Mouse (Mus musculus): ENCODE measurements around the gene Gm20388. TPM values are rescaled to one million over a fixed set of nuclear protein-coding genes. Genes with fewer than 3 reads are reported as not detected.

Gene Gm20388
- total and polyA plus RNA-seq, 3 experiments = 0.02 to 0.05 TPM; not detected in 1

DNA sequence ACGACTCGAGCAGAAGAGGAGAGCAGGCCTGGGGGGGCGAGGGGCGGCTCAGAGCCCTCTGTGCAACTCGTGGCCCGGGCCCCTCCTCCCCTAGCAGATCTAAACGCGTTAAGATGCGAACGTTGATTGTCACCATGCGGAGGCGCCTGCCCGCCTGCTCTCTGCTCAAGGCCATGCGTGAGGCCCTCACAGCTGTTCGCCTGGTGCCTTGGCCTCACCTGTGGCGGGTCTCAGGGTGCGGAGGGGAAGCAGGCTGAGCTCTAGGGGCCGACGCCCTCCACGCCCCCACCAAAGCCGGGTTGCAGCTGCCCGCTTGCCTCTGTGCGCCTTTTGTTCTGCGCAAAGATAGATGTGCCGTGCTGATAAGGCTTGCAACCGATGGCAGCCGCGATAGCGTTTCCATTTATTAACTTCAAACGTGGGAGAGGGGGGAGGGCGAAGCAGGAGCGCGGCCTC, 2373.6 kb downstream of the Gm20388 start:
- peak overlapping the region; percentile 90 for H3K4me3 ChIP-seq (ENCODE audit: low read depth, low read length)
- DNase-seq (ENCODE audit: low spot score) (peak; percentile 71), ATAC-seq (ENCODE audit: extremely low read depth, insufficient number of reproducible peaks, low FRiP score, poor library complexity, severe bottlenecking) (no peak)
- H3K36me3 ChIP-seq (replicated peaks) = peaks cover 59% of the 10 kb centered on the region
- TF ChIP-seq GATA2 (IDR thresholded peaks at IDR 0.05; ENCODE audit: borderline replicate concordance, low read depth, low read length) (no peak), POLR2AphosphoS5 (IDR thresholded peaks at IDR 0.05; ENCODE audit: insufficient replicate concordance, low read depth, low read length) (no peak), CTCF (IDR thresholded peaks at IDR 0.05; ENCODE audit: low read depth, low read length) (no peak), GATA1 (IDR thresholded peaks at IDR 0.05; ENCODE audit: borderline replicate concordance, low read length) (no peak), TAL1 (conservative IDR thresholded peaks at IDR 0.05; ENCODE audit: low read depth, low read length) (no peak)
- peaks cover 80% of the 10 kb centered on the region for H3K4me1 ChIP-seq (ENCODE audit: insufficient read depth, low read depth, low read length)
- peaks cover 12% of the 10 kb centered on the region; the same call in 1 of the 2 replicates for H3K27me3 ChIP-seq (ENCODE audit: insufficient read depth, low read length)
- no peaks in the 10 kb centered on the region for H3K9me3 ChIP-seq (replicated peaks)

GRCm38 (mm10) chr8:122284659-122285261, 2374.1 kb downstream of the Gm20388 start:
- peak overlapping the region; percentile 90 for H3K4me3 ChIP-seq (ENCODE audit: low read depth, low read length)
- peak; percentile 86 for DNase-seq (ENCODE audit: low spot score)
- TF ChIP-seq POLR2AphosphoS5 (IDR thresholded peaks at IDR 0.05; ENCODE audit: insufficient replicate concordance, low read depth, low read length) = no peak
- TF ChIP-seq GATA2 (IDR thresholded peaks at IDR 0.05; ENCODE audit: borderline replicate concordance, low read depth, low read length) = no peak; the same call in 1 of the 2 replicates
- peak; percentile 88 for TF ChIP-seq TAL1 (conservative IDR thresholded peaks at IDR 0.05; ENCODE audit: low read depth, low read length)
- TF ChIP-seq GATA1 (IDR thresholded peaks at IDR 0.05; ENCODE audit: borderline replicate concordance, low read length) = no peak
- TF ChIP-seq CTCF (IDR thresholded peaks at IDR 0.05; ENCODE audit: low read depth, low read length) = no peak
- peaks cover 64% of the 10 kb centered on the region for H3K36me3 ChIP-seq (replicated peaks)
- peaks cover 11% of the 10 kb centered on the region; the same call in 1 of the 2 replicates for H3K27me3 ChIP-seq (ENCODE audit: insufficient read depth, low read length)
- ATAC-seq (ENCODE audit: extremely low read depth, insufficient number of reproducible peaks, low FRiP score, poor library complexity, severe bottlenecking) = peak; percentile 9
- H3K4me1 ChIP-seq (ENCODE audit: insufficient read depth, low read depth, low read length) = peaks cover 81% of the 10 kb centered on the region
- no peaks in the 10 kb centered on the region for H3K9me3 ChIP-seq (replicated peaks)

DNA sequence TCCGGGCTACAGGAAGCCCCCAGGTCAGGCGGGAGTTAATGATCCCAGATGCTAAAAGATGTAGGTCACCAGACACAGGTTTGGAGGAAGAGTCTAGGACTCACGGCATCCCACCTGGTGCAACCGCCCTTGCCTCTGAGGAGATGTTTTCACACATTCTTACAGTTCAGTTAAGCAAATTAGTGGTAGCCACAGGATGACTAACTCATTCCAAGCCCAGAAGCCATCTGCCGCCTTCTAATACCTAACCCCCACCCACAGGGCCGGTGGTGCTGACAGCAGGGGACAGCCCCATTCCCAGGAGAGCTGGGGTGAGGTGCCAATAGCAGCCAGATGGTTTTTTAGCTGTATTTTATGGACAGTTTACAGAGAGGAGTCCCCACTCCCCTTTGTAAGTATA, 2375.1 kb downstream of the Gm20388 start:
- Histone ChIP-seq H3K36me3 (replicated peaks) (peaks cover 74% of the 10 kb centered on the region), H3K4me3 (ENCODE audit: low read depth, low read length) (peak overlapping the region; percentile 90), H3K27me3 (ENCODE audit: insufficient read depth, low read length) (peaks cover 11% of the 10 kb centered on the region; the same call in 1 of the 2 replicates), H3K9me3 (replicated peaks) (no peaks in the 10 kb centered on the region), H3K4me1 (ENCODE audit: insufficient read depth, low read depth, low read length) (peaks cover 81% of the 10 kb centered on the region)
- no peak for DNase-seq (ENCODE audit: low spot score)
- ATAC-seq (ENCODE audit: extremely low read depth, insufficient number of reproducible peaks, low FRiP score, poor library complexity, severe bottlenecking) = no peak
- TF ChIP-seq GATA1 (IDR thresholded peaks at IDR 0.05; ENCODE audit: borderline replicate concordance, low read length) (no peak), GATA2 (IDR thresholded peaks at IDR 0.05; ENCODE audit: borderline replicate concordance, low read depth, low read length) (no peak), TAL1 (conservative IDR thresholded peaks at IDR 0.05; ENCODE audit: low read depth, low read length) (no peak), CTCF (IDR thresholded peaks at IDR 0.05; ENCODE audit: low read depth, low read length) (no peak)

DNA sequence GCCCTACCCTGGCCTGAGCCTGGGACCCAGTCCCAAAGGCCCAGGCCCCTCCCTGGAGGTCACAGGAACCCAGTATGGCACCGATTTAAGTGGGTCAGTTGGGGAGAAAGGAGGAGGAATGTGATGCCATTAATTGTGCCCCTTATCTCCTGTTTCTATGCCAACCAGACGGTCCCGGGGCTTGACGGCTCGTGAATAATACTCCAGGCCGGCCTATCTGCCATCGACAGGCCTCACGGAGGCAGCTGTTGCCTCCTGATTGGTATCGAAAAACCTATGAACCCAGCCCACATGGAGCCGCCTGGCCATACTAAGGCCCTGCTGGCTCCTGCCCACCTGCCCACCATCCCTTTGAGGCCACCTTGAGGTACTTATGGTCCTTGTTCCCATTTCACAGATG, 2376.3 kb downstream of the Gm20388 start:
- Histone ChIP-seq H3K9me3 (replicated peaks) (no peaks in the 10 kb centered on the region), H3K4me1 (ENCODE audit: insufficient read depth, low read depth, low read length) (peaks cover 83% of the 10 kb centered on the region), H3K4me3 (ENCODE audit: low read depth, low read length) (peak overlapping the region; percentile 90; the same call in 1 of the 2 replicates), H3K27me3 (ENCODE audit: insufficient read depth, low read length) (peaks cover 11% of the 10 kb centered on the region; the same call in 1 of the 2 replicates), H3K36me3 (replicated peaks) (peaks cover 85% of the 10 kb centered on the region)
- ATAC-seq (ENCODE audit: extremely low read depth, insufficient number of reproducible peaks, low FRiP score, poor library complexity, severe bottlenecking) (peak; percentile 35), DNase-seq (ENCODE audit: low spot score) (peak; percentile 52)
- TF ChIP-seq GATA2 (IDR thresholded peaks at IDR 0.05; ENCODE audit: borderline replicate concordance, low read depth, low read length) (peak; percentile 63; the same call in 1 of the 2 replicates), TAL1 (conservative IDR thresholded peaks at IDR 0.05; ENCODE audit: low read depth, low read length) (peak; percentile 98), GATA1 (IDR thresholded peaks at IDR 0.05; ENCODE audit: borderline replicate concordance, low read length) (no peak)

DNA sequence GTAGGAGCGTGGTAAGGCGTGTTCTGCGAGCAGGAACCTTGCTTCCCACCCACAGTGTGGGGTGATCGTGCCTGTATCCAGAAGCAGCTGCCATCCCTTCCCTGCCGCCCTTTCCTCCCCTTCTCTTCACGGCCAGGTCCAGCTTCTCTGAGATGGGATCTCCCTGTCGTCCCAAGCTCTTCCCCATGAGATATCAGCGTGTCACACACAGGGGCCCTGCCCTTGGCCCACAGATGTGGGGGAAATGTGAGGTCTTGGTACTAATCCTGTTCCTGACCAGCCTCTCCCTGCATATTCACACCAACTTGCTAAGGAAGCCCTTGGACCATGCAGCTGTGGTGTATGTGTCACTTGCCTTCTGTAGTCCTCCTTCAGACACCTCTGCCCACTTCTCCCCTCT, 2377.1 kb downstream of the Gm20388 start:
- ATAC-seq (ENCODE audit: extremely low read depth, insufficient number of reproducible peaks, low FRiP score, poor library complexity, severe bottlenecking) = no peak
- peak overlapping the region; percentile 90; the same call in 1 of the 2 replicates for H3K4me3 ChIP-seq (ENCODE audit: low read depth, low read length)

DNA sequence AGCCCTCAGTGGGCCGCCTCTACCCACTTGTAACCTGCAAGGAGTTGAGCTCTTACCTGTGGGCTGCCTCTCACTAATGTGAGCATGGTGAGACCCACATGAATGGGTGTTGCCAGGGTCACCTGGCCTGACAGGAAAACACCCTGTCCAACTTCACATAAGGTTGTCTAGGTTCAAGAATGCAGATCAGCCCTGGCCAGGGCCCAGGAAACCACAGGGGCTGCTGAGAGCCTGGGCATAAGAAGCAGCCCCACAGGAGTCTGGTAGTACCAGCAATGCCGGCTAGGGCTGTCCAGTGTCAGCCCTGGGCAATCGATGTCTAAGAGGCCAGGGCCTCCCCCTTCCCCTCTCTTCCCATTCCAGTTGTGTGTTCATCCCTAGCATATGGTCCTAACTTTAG, 2377.7 kb downstream of the Gm20388 start:
- Histone ChIP-seq H3K9me3 (replicated peaks) (no peaks in the 10 kb centered on the region), H3K4me3 (ENCODE audit: low read depth, low read length) (peak overlapping the region; percentile 90; the same call in 1 of the 2 replicates), H3K36me3 (replicated peaks) (peaks cover 94% of the 10 kb centered on the region), H3K4me1 (ENCODE audit: insufficient read depth, low read depth, low read length) (peaks cover 94% of the 10 kb centered on the region), H3K27me3 (ENCODE audit: insufficient read depth, low read length) (peaks cover 3% of the 10 kb centered on the region; the same call in 1 of the 2 replicates)
- ATAC-seq (ENCODE audit: extremely low read depth, insufficient number of reproducible peaks, low FRiP score, poor library complexity, severe bottlenecking) = no peak
- TF ChIP-seq GATA2 (IDR thresholded peaks at IDR 0.05; ENCODE audit: borderline replicate concordance, low read depth, low read length) = no peak
- no peak for TF ChIP-seq CTCF (IDR thresholded peaks at IDR 0.05; ENCODE audit: low read depth, low read length)
- no peak for TF ChIP-seq TAL1 (conservative IDR thresholded peaks at IDR 0.05; ENCODE audit: low read depth, low read length)
- no peak for TF ChIP-seq GATA1 (IDR thresholded peaks at IDR 0.05; ENCODE audit: borderline replicate concordance, low read length)
- TF ChIP-seq POLR2AphosphoS5 (IDR thresholded peaks at IDR 0.05; ENCODE audit: insufficient replicate concordance, low read depth, low read length) = no peak
- no peak for DNase-seq (ENCODE audit: low spot score)

More for the DNA sequence above, 2377.1 kb downstream of the Gm20388 start:
- no peak for TF ChIP-seq POLR2AphosphoS5 (IDR thresholded peaks at IDR 0.05; ENCODE audit: insufficient replicate concordance, low read depth, low read length)
- no peak for TF ChIP-seq GATA2 (IDR thresholded peaks at IDR 0.05; ENCODE audit: borderline replicate concordance, low read depth, low read length)
- no peak for TF ChIP-seq GATA1 (IDR thresholded peaks at IDR 0.05; ENCODE audit: borderline replicate concordance, low read length)
- no peak for TF ChIP-seq CTCF (IDR thresholded peaks at IDR 0.05; ENCODE audit: low read depth, low read length)
- TF ChIP-seq TAL1 (conservative IDR thresholded peaks at IDR 0.05; ENCODE audit: low read depth, low read length) = no peak
- Histone ChIP-seq H3K27me3 (ENCODE audit: insufficient read depth, low read length) (peaks cover 9% of the 10 kb centered on the region; the same call in 1 of the 2 replicates), H3K9me3 (replicated peaks) (no peaks in the 10 kb centered on the region), H3K36me3 (replicated peaks) (peaks cover 94% of the 10 kb centered on the region), H3K4me1 (ENCODE audit: insufficient read depth, low read depth, low read length) (peaks cover 92% of the 10 kb centered on the region)
- DNase-seq (ENCODE audit: low spot score) = no peak

Data from G1E (cell line).